Mouse (Mus musculus) G1E (cell line): Measurements from ENCODE around the gene Arhgap23. TPM values are rescaled to one million over a fixed set of nuclear protein-coding genes. Genes with fewer than 3 reads are reported as not detected.
A peak's percentile ranks its signal among the peaks of the same experiment; 100 is the strongest.

Experiments
- ATAC-seq: 2 replicates; pipeline ENCODE4 v1.8.0; 2016; ENCODE audit warnings: mild to moderate bottlenecking; ENCODE audit not compliant: insufficient number of reproducible peaks, poor library complexity, low FRiP score, severe bottlenecking; ENCODE audit errors: extremely low read depth
- DNase-seq: peaks from one replicate; pipeline ENCODE4 v3.0.0; 2012; ENCODE audit warnings: low spot score
- H3K27me3 ChIP-seq: 2 replicates; pipeline ENCODE4 v1.6.1; 2012; ENCODE audit warnings: mild to moderate bottlenecking, low read length, inconsistent platforms; ENCODE audit not compliant: insufficient read depth
- H3K36me3 ChIP-seq: replicated peaks from 2 replicates; pipeline ENCODE3; 2012; ENCODE audit warnings: mild to moderate bottlenecking, inconsistent platforms
- H3K4me1 ChIP-seq: 2 replicates; pipeline ENCODE4 v1.6.1; 2012; ENCODE audit warnings: low read depth, low read length, inconsistent platforms, mixed read lengths; ENCODE audit not compliant: insufficient read depth
- H3K4me3 ChIP-seq: 2 replicates; pipeline ENCODE4 v1.5.1; 2012; ENCODE audit warnings: low read depth, mild to moderate bottlenecking, inconsistent platforms, low read length, moderate library complexity, mixed read lengths
- H3K9me3 ChIP-seq: replicated peaks from 2 replicates; pipeline ENCODE4 v1.6.1; 2012; ENCODE audit warnings: inconsistent platforms
- CTCF ChIP-seq: IDR thresholded peaks from 2 replicates; pipeline ENCODE4 v1.5.1; 2012; ENCODE audit warnings: low read depth, low read length, inconsistent platforms, mixed read lengths
- GATA1 ChIP-seq: IDR thresholded peaks from 2 replicates; pipeline ENCODE4 v1.6.1; 2012; ENCODE audit warnings: borderline replicate concordance, low read length, inconsistent platforms, mixed read lengths
- GATA2 ChIP-seq: IDR thresholded peaks from 2 replicates; pipeline ENCODE4 v1.6.1; 2012; ENCODE audit warnings: low read depth, low read length, inconsistent platforms, borderline replicate concordance
- POLR2AphosphoS5 ChIP-seq: IDR thresholded peaks from 2 replicates; pipeline ENCODE4 v1.6.1; 2012; ENCODE audit warnings: low read depth, low read length, inconsistent platforms; ENCODE audit not compliant: insufficient replicate concordance
- TAL1 ChIP-seq: conservative IDR thresholded peaks from 2 replicates; pipeline ENCODE4 v1.6.1; 2012; ENCODE audit warnings: low read depth, low read length, inconsistent platforms, mixed read lengths
- polyA plus RNA-seq: library from polyadenylated mRNA; stranded (reverse); fragments of >175 nt; gene quantifications from 2 replicates; pipeline ENCODE4 v1.2.3, GENCODE M21; 2012
- total RNA-seq, 2 experiments: library from RNA; stranded (forward) in 1 of 2; stranded (reverse) in 1 of 2; fragments of 200-1000 nt in 1 of 2; fragments of >200 nt in 1 of 2; fragmentation: Nextera tagmentation in 1 of 2; gene quantifications; 2 replicates each; pipeline ENCODE4 v1.2.3; 2014 to 2017

Gene Arhgap23
- total and polyA plus RNA-seq, 3 experiments: 2.4 to 18.6 (median 17.9) TPM

- H3K36me3 ChIP-seq: no peaks in the 10 kb centered on the region
- H3K9me3 ChIP-seq: no peaks in the 10 kb centered on the region
- peak; percentile 36 for DNase-seq
- no peak for ATAC-seq
- H3K4me1 ChIP-seq: peaks cover 58% of the 10 kb centered on the region
- H3K4me3 ChIP-seq: peak overlapping the region; percentile 21; the same call in 1 of the 2 replicates
- peaks cover 9% of the 10 kb centered on the region for H3K27me3 ChIP-seq
- no peak for TF ChIP-seq GATA1
Measured at GRCm38 (mm10) chr11:97412117-97412516, 3.2 kb upstream of the Arhgap23 start.

GRCm38 (mm10) chr11:97412808-97413347, 2.5 kb upstream of the Arhgap23 start:
- TF ChIP-seq POLR2AphosphoS5 (no peak), GATA1 (no peak), GATA2 (no peak), TAL1 (no peak), CTCF (no peak)
- Histone ChIP-seq H3K27me3 (peaks cover 2% of the 10 kb centered on the region; the same call in 1 of the 2 replicates), H3K4me3 (no peak overlapping the region), H3K36me3 (peaks cover 5% of the 10 kb centered on the region), H3K9me3 (no peaks in the 10 kb centered on the region), H3K4me1 (peaks cover 65% of the 10 kb centered on the region)
- ATAC-seq (no peak), DNase-seq (no peak)

GRCm38 (mm10) chr11:97415712-97416636, 641 bp downstream of the Arhgap23 start:
- Histone ChIP-seq H3K9me3 (no peaks in the 10 kb centered on the region), H3K27me3 (no peaks in the 10 kb centered on the region), H3K4me1 (peaks cover 68% of the 10 kb centered on the region), H3K4me3 (peak overlapping the region; percentile 81), H3K36me3 (peaks cover 29% of the 10 kb centered on the region)
- DNase-seq (peak; percentile 53), ATAC-seq (no peak)
- no peak for TF ChIP-seq GATA2
- TF ChIP-seq GATA1: no peak
- TF ChIP-seq TAL1: no peak
- no peak for TF ChIP-seq POLR2AphosphoS5
- TF ChIP-seq CTCF: no peak

GRCm38 (mm10) chr11:97416637-97417035, 1.3 kb downstream of the Arhgap23 start:
- H3K4me1 ChIP-seq: peaks cover 62% of the 10 kb centered on the region
- peaks cover 31% of the 10 kb centered on the region for H3K36me3 ChIP-seq
- H3K4me3 ChIP-seq: peak overlapping the region; percentile 81; the same call in 1 of the 2 replicates
- no peak for TF ChIP-seq POLR2AphosphoS5
- TF ChIP-seq TAL1: no peak
- TF ChIP-seq CTCF: no peak
- TF ChIP-seq GATA1: no peak
- TF ChIP-seq GATA2: no peak
- no peak for ATAC-seq
- no peaks in the 10 kb centered on the region for H3K27me3 ChIP-seq
- H3K9me3 ChIP-seq: no peaks in the 10 kb centered on the region
- no peak for DNase-seq

GRCm38 (mm10) chr11:97418834-97419539, 3.7 kb downstream of the Arhgap23 start:
- Histone ChIP-seq H3K27me3 (no peaks in the 10 kb centered on the region), H3K4me1 (peaks cover 48% of the 10 kb centered on the region), H3K36me3 (peaks cover 35% of the 10 kb centered on the region), H3K4me3 (no peak overlapping the region), H3K9me3 (no peaks in the 10 kb centered on the region)
- ATAC-seq (no peak), DNase-seq (no peak)
- TF ChIP-seq GATA1 (no peak), POLR2AphosphoS5 (no peak), TAL1 (no peak), CTCF (no peak), GATA2 (no peak)

GRCm38 (mm10) chr11:97419540-97419900, 4.2 kb downstream of the Arhgap23 start:
- peaks cover 35% of the 10 kb centered on the region for H3K36me3 ChIP-seq
- TF ChIP-seq GATA2: no peak
- TF ChIP-seq CTCF: no peak
- no peak for TF ChIP-seq TAL1
- no peak for TF ChIP-seq GATA1
- no peak for TF ChIP-seq POLR2AphosphoS5
- DNase-seq: no peak
- H3K27me3 ChIP-seq: no peaks in the 10 kb centered on the region
- H3K4me1 ChIP-seq: peaks cover 49% of the 10 kb centered on the region
- no peak overlapping the region for H3K4me3 ChIP-seq
- ATAC-seq: no peak
- no peaks in the 10 kb centered on the region for H3K9me3 ChIP-seq
